Mouse (Mus musculus) right cerebral cortex, postnatal 10 days (tissue): ENCODE measurements at regions not wholly inside any gene's neighbourhood (a gene's known extent, or its start where the extent isn't known, plus 50 kb on each side); places are given as distances from the start of the nearest gene placed in this dataset.
A peak's percentile ranks its signal among the peaks of the same experiment; 100 is the strongest.

Source experiments
- DNase-seq, 2 experiments: peaks; one replicate each; pipeline ENCODE4 v3.0.0; 2021; ENCODE audit warnings: low spot score in 2 of 2

DNA sequence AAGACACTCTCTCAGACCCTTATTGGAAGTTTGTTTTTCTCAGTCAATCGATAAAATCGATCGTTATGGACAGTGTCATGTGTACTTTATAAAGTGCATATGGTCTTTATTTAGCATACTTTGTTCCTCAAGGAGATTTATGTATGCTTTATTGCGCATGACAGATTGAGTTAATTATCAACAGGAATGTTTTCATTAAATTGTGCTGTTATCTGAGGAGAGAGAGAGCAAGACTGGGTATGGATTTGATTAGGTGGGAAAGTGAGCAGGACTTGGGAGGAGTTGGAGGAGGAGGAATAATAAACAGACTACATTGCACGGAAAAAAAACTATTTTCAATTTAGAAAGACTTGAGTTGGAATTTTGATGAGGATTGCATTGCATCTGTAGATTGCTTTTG, 183.8 kb upstream of the Sstr1 start:
- DNase-seq, result no peak

DNA sequence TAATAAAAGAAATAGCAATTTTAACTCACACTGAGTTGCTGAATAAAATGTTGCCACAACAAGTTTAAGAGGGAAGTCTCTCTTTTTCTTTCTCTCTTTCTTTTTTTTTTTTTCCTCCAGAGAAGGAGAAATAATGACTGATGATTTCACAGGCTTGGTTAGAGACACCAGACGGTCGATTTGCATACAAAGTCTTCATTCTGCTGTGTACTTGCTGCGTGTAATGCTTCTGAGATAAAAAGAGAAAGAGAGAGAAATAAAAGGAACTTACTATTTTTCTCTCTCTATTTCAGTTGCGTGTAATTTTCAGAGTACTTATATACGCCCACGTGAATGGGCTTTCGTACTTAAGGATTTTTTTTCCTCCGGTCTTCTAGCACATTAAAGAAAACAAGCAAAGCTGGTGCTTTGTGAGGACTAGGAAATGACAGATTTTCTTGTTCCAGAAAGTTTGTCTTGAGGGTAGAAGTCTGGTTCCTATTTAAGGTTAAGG, 155.2 kb upstream of the Sstr1 start:
- DNase-seq, result peak; percentile 21 to 33

DNA sequence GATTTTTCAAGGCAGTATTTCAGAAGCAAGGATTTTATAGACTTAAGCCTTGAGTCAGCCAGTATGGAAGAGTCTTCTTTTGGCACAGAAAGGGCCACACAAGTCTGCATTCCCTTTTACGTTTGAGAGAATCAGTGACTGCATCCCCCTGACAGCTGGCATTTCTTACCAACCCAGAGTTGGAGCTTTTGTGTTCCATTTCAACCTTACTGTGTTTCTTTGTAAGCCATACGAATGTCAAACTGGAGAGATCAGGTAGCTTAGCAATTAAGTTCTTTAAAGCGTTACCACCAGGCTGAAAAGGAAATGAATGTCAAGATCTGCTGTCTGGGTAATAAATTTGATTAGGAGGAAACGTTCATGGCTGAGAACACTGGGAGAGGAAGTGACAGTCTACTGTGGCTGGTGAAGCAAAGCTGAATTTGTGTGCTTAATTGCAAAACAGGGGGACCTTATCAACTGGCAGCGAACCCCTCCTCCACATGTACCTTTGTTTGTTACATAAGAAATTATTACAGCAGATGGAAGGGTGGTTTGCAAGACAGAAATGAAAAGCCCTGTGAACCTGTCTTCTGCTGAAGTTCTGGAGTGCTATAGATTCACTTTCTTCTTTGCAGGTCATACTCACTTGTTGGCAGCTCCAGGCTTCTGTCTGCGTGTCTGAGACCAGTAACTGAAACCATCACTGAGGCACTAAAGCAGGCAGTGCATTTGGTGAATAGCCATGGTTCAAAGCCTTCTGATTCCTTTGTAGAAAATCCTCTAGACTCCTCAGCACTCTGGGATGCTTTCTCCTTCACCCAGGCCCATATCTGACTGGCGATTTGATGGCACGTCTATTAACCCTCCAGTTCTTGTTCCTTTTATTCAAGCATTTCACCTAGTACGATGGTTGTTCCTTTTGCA, 144.0 kb upstream of the Sstr1 start:
- DNase-seq, result no peak

DNA sequence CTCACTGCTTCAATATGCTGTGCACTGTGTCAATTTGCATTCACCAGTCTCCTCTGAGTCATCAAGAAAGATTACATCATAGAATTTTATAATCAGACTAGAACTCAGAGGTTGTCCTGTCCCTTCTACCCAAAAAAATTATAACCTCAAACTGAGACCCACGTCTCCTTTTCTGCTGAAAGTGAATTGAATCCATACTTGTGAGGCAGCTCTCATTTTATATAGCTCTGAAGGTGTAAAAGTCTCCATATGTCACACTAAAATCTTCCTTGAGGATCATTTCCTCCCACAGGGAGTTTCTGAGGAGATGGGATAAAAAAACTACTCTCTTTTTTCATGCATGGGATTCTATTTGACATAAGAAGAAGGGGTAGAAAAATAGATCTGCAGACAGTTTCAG, 124.3 kb upstream of the Sstr1 start:
- peak in 1 of 2 experiments; percentile 23 for DNase-seq

DNA sequence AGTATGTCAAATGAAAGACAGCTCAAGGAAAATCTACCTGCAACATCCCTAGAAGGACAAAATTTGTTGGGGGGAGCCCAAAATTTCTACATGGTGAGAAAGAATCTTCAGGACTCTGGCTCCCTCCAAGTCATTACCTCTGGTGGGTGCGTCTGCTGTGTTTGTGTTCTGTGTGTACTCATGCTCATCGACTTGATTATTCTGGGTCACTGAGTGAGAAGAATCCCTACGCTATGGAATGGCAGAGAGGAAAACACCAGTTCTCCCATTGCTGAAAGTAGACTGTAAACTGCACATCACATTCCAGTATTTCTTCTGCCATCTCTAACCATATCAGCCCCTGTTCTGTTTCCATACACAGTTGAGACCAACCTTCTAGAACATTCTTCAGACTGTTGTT, 98.9 kb upstream of the Sstr1 start:
- DNase-seq, result no peak

DNA sequence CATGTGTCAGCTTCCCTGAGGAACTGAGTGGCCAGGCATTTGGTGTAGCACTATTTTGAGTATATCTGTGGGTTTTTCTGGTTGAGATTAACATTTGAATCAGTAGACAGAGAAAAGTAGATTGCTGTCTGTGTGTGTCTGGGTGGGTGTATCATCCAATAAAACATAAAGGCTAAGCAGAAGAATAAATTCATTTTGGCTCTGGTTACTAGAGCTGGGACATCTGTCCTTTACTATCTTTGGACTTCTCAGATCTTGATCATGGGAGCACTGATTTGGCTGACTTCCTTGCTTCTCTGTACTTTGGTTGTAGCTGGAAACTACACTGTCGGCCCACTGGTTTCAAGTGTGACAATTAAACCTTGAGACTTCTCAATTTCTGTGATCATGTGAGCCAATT, 72.5 kb upstream of the Sstr1 start:
- DNase-seq, result peak in 1 of 2 experiments; percentile 32

DNA sequence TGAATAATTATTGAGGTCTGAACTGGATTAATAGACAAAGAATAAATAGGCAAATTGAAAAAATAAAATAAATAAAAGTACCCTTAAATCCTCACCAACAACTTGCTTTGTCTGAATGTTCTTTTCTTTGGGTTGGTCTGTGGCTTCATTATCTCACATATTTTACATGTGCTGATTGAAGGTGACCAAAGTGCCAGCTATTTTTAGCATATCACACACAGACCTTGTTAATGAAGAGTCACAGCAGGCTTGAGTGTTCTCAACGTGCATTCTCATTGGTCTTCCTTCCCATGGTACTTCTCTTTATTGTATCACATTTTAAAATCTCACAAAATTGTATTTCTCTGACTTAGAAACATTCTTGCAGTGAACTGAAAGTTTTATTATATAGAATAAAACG, 59.7 kb upstream of the Sstr1 start:
- no peak for DNase-seq
